Mouse (Mus musculus): ENCODE measurements around the gene Mlf2. TPM values are rescaled to one million over a fixed set of nuclear protein-coding genes. Genes with fewer than 3 reads are reported as not detected.
"Not testable (repeated sequence)": the region's sequence is repeated elsewhere in the genome, so short reads cannot be mapped to it uniquely, and the experiment has no call there.

Gene Mlf2
- polyA plus RNA-seq, 1 experiment from 2014 or later, result 346 TPM

DNA sequence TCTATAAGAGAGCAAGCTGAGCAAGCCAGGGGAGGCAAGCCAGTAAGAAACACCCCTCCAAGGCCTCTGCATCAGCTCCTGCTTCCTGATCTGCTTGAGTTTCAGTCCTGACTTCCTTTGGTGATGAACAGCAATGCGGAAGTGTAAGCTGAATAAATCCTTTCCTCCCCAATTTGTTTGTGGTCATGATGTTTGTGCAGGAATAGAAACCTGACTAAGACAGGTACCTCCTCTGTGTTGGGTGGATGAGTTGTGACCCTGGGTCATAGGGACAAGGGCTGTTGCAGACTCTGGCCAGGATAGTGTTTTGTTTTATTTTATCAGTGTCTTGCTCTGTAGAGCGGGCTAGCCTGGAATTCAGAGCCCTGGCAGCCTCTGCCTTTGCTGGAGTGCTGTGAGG, 37.1 kb upstream of the Mlf2 start:
- not testable (repeated sequence) for DNase-seq (ENCODE audit: low spot score)

GRCm38 (mm10) chr6:124898359-124898758, 32.8 kb upstream of the Mlf2 start:
- Histone ChIP-seq H3K4me2 (ENCODE audit: low read depth, low read length) (no peak overlapping the region), H3K27ac (replicated peaks; ENCODE audit: low read depth, low read length) (no peak overlapping the region), H3K27me3 (replicated peaks; ENCODE audit: control insufficient read depth, insufficient read depth, low read length) (no peaks in the 10 kb centered on the region), H3K36me3 (ENCODE audit: control insufficient read depth, insufficient read depth, low read length) (no peaks in the 10 kb centered on the region), H3K9me3 (ENCODE audit: control insufficient read depth, low read length) (no peaks in the 10 kb centered on the region), H3K9ac (ENCODE audit: low read depth, low read length) (no peak overlapping the region), H3K4me1 (ENCODE audit: control insufficient read depth, insufficient read depth, low read length) (no peaks in the 10 kb centered on the region), H3K4me3 (ENCODE audit: low read depth, low read length) (no peak overlapping the region)
- WGBS, result 34% methylated on average over 3 of the region's 3 CpGs
- no peak for DNase-seq (ENCODE audit: low spot score)
- ATAC-seq (ENCODE audit: low read depth), result no peak

More for the DNA sequence above, 37.1 kb upstream of the Mlf2 start:
- WGBS, result 83% methylated on average over 2 of the region's 2 CpGs
- H3K4me3 ChIP-seq (ENCODE audit: low read depth, low read length); H3K27me3 ChIP-seq (replicated peaks; ENCODE audit: control insufficient read depth, insufficient read depth, low read length); H3K36me3 ChIP-seq (ENCODE audit: control insufficient read depth, insufficient read depth, low read length); H3K9me3 ChIP-seq (ENCODE audit: control insufficient read depth, low read length); H3K4me2 ChIP-seq (ENCODE audit: low read depth, low read length); H3K27ac ChIP-seq (replicated peaks; ENCODE audit: low read depth, low read length); ATAC-seq (ENCODE audit: low read depth); H3K4me1 ChIP-seq (ENCODE audit: control insufficient read depth, insufficient read depth, low read length); H3K9ac ChIP-seq (ENCODE audit: low read depth, low read length): not testable (repeated sequence)

DNA sequence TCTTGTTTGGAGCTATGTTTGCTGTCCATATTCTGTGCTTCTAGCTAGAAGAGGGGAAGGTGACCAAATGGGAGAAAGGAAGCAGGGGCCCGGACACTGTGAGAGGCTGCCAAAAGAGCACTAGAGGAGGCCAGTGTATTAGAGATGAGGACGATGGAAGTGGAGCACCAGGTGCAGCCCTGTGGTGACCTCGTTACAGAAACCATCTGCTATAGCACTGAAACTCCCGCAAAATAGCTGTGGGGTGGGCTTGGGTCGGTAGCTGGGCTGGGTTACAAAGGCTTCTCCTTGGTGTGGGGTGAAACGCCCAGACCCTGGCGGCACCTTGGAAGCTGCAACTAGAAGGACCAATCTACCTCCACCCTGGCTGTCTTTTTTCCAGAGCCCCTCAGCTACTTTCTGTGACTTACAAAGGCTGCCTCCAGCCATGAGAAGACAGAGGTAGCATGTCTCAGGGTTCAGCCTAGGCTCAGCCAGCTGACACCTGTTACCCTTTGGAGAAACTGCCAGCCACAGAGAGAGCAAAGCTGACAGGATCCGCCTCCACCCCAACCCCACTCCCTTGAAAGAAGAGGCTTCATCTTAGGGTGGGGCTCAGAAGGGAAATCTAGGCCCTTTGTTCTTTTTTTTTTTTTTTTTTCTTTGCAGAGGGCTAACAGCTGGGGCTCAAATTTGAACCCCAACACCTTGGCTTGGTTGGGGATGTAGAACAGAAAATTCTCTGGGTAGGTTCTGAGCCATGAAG, 31.0 kb upstream of the Mlf2 start:
- no peak for DNase-seq (ENCODE audit: low spot score)
- Histone ChIP-seq H3K27me3 (replicated peaks; ENCODE audit: control insufficient read depth, insufficient read depth, low read length) (no peaks in the 10 kb centered on the region), H3K9ac (ENCODE audit: low read depth, low read length) (no peak overlapping the region), H3K4me3 (ENCODE audit: low read depth, low read length) (no peak overlapping the region), H3K27ac (replicated peaks; ENCODE audit: low read depth, low read length) (no peak overlapping the region), H3K36me3 (ENCODE audit: control insufficient read depth, insufficient read depth, low read length) (no peaks in the 10 kb centered on the region), H3K4me2 (ENCODE audit: low read depth, low read length) (no peak overlapping the region), H3K4me1 (ENCODE audit: control insufficient read depth, insufficient read depth, low read length) (peaks cover 8% of the 10 kb centered on the region), H3K9me3 (ENCODE audit: control insufficient read depth, low read length) (no peaks in the 10 kb centered on the region)
- ATAC-seq (ENCODE audit: low read depth), result no peak
- WGBS, result 55% methylated on average over 8 of the region's 8 CpGs

DNA sequence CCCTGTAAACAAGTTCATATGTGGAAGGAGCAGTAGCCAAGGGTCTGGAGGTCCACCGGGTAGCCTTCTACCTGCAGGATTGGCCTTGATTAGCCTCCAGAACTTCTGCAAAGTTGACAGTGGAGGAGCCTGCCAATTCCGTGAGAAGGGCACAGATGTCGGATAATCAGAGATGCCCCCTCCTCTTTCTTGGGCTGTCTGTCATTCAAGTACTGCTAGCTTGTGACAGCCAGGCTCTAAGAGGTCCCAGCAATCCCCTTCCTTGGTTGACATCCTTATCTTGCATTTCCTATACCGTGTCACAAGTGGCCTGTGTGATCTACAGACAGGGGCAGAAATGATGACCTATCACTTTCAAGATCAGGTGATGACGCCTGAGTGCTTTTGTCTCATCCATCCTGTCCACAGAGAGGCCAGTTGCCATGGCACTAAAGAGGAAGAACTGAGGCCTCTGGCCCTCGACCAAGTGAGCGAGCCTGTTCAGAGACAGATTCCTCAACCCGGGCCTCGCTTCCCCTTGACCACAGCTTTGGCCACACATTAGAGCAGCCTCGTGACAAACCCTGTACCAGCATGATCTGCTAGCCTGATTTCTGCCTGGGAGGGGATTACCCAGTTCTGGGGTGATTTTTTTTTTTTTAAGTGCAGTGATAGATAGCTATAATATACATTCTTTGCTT, 30.2 kb upstream of the Mlf2 start:
- H3K27me3 ChIP-seq (replicated peaks; ENCODE audit: control insufficient read depth, insufficient read depth, low read length), result no peaks in the 10 kb centered on the region
- no peak for ATAC-seq (ENCODE audit: low read depth)
- H3K4me2 ChIP-seq (ENCODE audit: low read depth, low read length), result no peak overlapping the region
- H3K9ac ChIP-seq (ENCODE audit: low read depth, low read length), result no peak overlapping the region
- no peaks in the 10 kb centered on the region for H3K36me3 ChIP-seq (ENCODE audit: control insufficient read depth, insufficient read depth, low read length)
- H3K27ac ChIP-seq (replicated peaks; ENCODE audit: low read depth, low read length), result no peak overlapping the region
- DNase-seq (ENCODE audit: low spot score), result no peak
- WGBS, result 64% methylated on average over 10 of the region's 10 CpGs
- H3K4me3 ChIP-seq (ENCODE audit: low read depth, low read length), result no peak overlapping the region
- no peaks in the 10 kb centered on the region for H3K9me3 ChIP-seq (ENCODE audit: control insufficient read depth, low read length)
- peaks cover 8% of the 10 kb centered on the region for H3K4me1 ChIP-seq (ENCODE audit: control insufficient read depth, insufficient read depth, low read length)

DNA sequence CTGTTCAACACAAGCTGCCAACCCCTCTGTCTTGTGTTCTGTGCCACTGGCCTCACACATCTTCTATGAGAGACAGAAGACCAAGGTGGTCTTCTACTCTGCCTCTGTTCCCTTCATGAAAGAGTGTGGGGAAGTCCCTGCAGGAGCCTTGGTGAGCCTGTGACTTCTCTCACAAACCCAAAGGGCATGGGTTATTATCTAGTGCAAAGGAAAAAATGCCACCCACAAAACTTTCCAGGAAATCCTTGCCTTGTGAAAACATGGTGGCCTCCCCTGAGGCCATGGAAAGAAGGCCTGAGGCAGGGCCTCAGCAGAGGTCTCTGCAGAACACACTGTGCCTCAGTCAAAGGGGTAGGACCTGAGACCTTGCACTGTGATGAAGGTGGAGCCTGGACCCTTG, 29.3 kb upstream of the Mlf2 start:
- Histone ChIP-seq H3K9ac (ENCODE audit: low read depth, low read length) (no peak overlapping the region; the same call in 1 of the 2 replicates), H3K9me3 (ENCODE audit: control insufficient read depth, low read length) (no peaks in the 10 kb centered on the region), H3K27ac (replicated peaks; ENCODE audit: low read depth, low read length) (no peak overlapping the region), H3K4me3 (ENCODE audit: low read depth, low read length) (no peak overlapping the region), H3K4me1 (ENCODE audit: control insufficient read depth, insufficient read depth, low read length) (peaks cover 8% of the 10 kb centered on the region), H3K36me3 (ENCODE audit: control insufficient read depth, insufficient read depth, low read length) (no peaks in the 10 kb centered on the region), H3K4me2 (ENCODE audit: low read depth, low read length) (no peak overlapping the region), H3K27me3 (replicated peaks; ENCODE audit: control insufficient read depth, insufficient read depth, low read length) (no peaks in the 10 kb centered on the region)
- ATAC-seq (ENCODE audit: low read depth) (no peak), DNase-seq (ENCODE audit: low spot score) (no peak)

DNA sequence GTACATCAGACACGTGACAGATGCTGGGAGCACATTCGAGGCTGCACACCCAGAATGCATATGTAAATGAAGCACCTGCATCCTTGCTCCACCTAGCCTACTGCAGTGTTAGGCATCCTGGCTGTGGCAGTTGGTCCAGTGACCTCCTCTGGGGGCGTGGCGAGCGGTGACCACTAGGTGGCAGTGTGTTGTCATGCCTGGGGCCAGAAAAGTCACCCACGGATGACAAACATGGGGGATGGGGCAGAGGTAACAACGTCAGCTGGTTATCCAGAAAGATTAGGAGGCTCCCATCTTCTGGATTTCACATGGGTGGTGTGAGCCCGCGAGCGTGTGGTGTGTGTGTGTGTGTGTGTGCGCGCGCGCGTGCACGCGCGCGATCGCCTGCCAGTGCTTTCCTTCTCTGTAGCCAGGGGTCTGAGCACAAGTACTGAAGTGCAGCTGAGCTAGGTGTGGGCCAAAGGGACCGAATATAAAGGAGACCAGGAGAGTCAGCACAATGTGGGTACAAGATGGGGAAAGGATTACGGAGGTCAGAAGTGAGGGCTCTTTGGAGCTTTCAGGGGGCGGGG, 27.5 kb upstream of the Mlf2 start:
- H3K27me3 ChIP-seq (replicated peaks; ENCODE audit: control insufficient read depth, insufficient read depth, low read length), result no peaks in the 10 kb centered on the region
- peaks cover 8% of the 10 kb centered on the region for H3K4me1 ChIP-seq (ENCODE audit: control insufficient read depth, insufficient read depth, low read length)
- peak; percentile 94 for DNase-seq (ENCODE audit: low spot score)
- H3K27ac ChIP-seq (replicated peaks; ENCODE audit: low read depth, low read length), result peak overlapping the region; percentile 99
- peak overlapping the region; percentile 74 for H3K9ac ChIP-seq (ENCODE audit: low read depth, low read length)
- H3K36me3 ChIP-seq (ENCODE audit: control insufficient read depth, insufficient read depth, low read length), result no peaks in the 10 kb centered on the region
- H3K4me2 ChIP-seq (ENCODE audit: low read depth, low read length), result peak overlapping the region; percentile 80
- ATAC-seq (ENCODE audit: low read depth), result peak; percentile 84
- under 1% methylated on average over 23 of the region's 23 CpGs for WGBS
- H3K4me3 ChIP-seq (ENCODE audit: low read depth, low read length), result peak overlapping the region; percentile 52
- no peaks in the 10 kb centered on the region for H3K9me3 ChIP-seq (ENCODE audit: control insufficient read depth, low read length)

DNA sequence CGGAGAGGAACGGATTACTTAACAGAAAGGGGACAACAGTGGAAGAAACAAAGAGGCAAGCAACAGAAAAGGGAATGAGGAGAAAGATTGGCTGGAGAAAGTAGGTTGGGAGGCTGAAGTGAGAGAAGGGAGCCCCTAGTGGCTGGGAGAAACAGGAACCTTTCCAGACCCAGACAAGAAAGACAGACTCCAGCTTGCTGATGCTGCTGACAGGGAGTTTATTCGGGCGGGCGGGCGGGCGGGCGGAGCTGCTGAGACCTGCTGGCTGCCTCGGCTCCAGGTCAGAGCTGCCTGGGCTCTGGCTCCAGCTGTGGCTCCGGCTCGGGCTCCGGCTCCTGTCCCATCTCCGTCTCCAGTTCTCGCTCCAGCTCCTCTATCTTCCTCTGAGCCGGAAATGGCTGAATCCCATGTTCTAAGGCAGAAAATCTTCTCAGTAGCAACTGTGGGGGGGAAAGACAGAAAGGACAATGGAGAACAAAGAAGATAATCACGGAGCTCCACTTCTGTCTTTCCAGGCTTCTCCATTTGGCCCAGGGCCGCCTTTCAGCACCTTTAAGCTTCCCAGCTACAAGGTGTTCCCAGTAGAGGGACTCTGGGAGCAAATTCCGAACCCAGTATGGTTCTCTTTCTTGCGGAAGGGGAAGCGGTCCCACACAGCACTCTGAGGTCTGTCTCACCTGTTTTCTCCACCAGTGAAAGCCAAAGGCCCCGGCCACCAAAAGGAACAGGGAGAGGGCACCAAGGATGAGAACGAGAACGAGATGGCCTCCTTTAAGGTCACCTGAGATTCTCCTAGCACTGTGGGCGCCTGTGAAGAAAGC, 26.8 kb upstream of the Mlf2 start:
- H3K27me3 ChIP-seq (replicated peaks; ENCODE audit: control insufficient read depth, insufficient read depth, low read length), result no peaks in the 10 kb centered on the region
- peak overlapping the region; percentile 74 for H3K9ac ChIP-seq (ENCODE audit: low read depth, low read length)
- ATAC-seq (ENCODE audit: low read depth), result peak; percentile 86
- H3K27ac ChIP-seq (replicated peaks; ENCODE audit: low read depth, low read length), result peak overlapping the region; percentile 99
- peaks cover 8% of the 10 kb centered on the region for H3K4me1 ChIP-seq (ENCODE audit: control insufficient read depth, insufficient read depth, low read length)
- peak overlapping the region; percentile 80 for H3K4me2 ChIP-seq (ENCODE audit: low read depth, low read length)
- no peaks in the 10 kb centered on the region for H3K36me3 ChIP-seq (ENCODE audit: control insufficient read depth, insufficient read depth, low read length)
- peak; percentile 94 for DNase-seq (ENCODE audit: low spot score)
- peak overlapping the region; percentile 52 for H3K4me3 ChIP-seq (ENCODE audit: low read depth, low read length)
- no peaks in the 10 kb centered on the region for H3K9me3 ChIP-seq (ENCODE audit: control insufficient read depth, low read length)
- WGBS, result 11% methylated on average over 18 of the region's 24 CpGs

Data from embryonic facial prominence, embryonic 14.5 days (tissue).